Mouse (Mus musculus) heart, adult 2 months (tissue): ENCODE measurements around the gene Kcna1. TPM values are rescaled to one million over a fixed set of nuclear protein-coding genes. Genes with fewer than 3 reads are reported as not detected.

Experiments used
- DNase-seq, 2 experiments: peaks; one replicate each; pipeline ENCODE4 v3.0.0; 2021
- H3K27ac ChIP-seq: fragments of 200-600 bp; 2 replicates; pipeline ENCODE4 v1.8.1; 2022
- H3K27me3 ChIP-seq: fragments of 200-500 bp; 2 replicates; pipeline ENCODE4 v1.6.1; 2012; ENCODE audit warnings: mild to moderate bottlenecking, low read length, inconsistent platforms, mixed read lengths; ENCODE audit not compliant: control insufficient read depth, insufficient read depth
- H3K36me3 ChIP-seq: fragments of 200-500 bp; 2 replicates; pipeline ENCODE4 v1.6.1; 2012; ENCODE audit warnings: low read length, inconsistent platforms; ENCODE audit not compliant: control insufficient read depth, insufficient read depth
- H3K4me1 ChIP-seq: fragments of 200-500 bp; 2 replicates; pipeline ENCODE4 v1.6.1; 2011; ENCODE audit warnings: low read length; ENCODE audit not compliant: control insufficient read depth, insufficient read depth
- H3K4me3 ChIP-seq: fragments of 200-600 bp; 2 replicates; pipeline ENCODE4 v1.8.1; 2022
- H3K79me2 ChIP-seq: fragments of 200-500 bp; replicated peaks from 2 replicates; pipeline ENCODE4 v1.6.1; 2012; ENCODE audit warnings: mild to moderate bottlenecking, inconsistent platforms, low read length, moderate library complexity, mixed read lengths; ENCODE audit not compliant: control insufficient read depth, insufficient read depth
- H3K9ac ChIP-seq: fragments of 200-500 bp; 2 replicates; pipeline ENCODE4 v1.6.1; 2012; ENCODE audit warnings: low read depth, mild to moderate bottlenecking, control low read depth, inconsistent platforms, low read length, mixed read lengths
- CTCF ChIP-seq: fragments of 200-600 bp; IDR thresholded peaks from 2 replicates; pipeline ENCODE4 v1.8.1; 2022; ENCODE audit warnings: antibody characterized with exemption, mild to moderate bottlenecking, moderate library complexity
- EP300 ChIP-seq: fragments of 200-500 bp; IDR thresholded peaks from 2 replicates; pipeline ENCODE4 v1.6.1; 2011; ENCODE audit warnings: low read depth, low read length, control low read depth; ENCODE audit not compliant: insufficient read depth
- POLR2A ChIP-seq: fragments of 200-500 bp; IDR thresholded peaks from 2 replicates; pipeline ENCODE4 v1.6.1; 2011; ENCODE audit warnings: mild to moderate bottlenecking, low read depth, low read length, control low read depth; ENCODE audit not compliant: insufficient read depth
- WGBS: fragments of 180-500 bp; shearing (Covaris S2); methylation state at CpG from one replicate; pipeline ENCODE4 v1.1.7; 2018; 5-methylcytosine and 5-hydroxymethylcytosine counted together
- intact Hi-C: fragments of 180-260 bp; cut with DNase I; formaldehyde crosslinking; loops from one replicate; pipeline ENCODE4 v1.15.1; 2025
- polyA plus RNA-seq: library from polyadenylated mRNA; depleted of rRNA; stranded (reverse); fragments of >200 nt; gene quantifications from 2 replicates; pipeline ENCODE4 v1.2.3, GENCODE M21; 2012
- total RNA-seq, 2 experiments: library from RNA; stranded (reverse); gene quantifications; 2 replicates each; pipeline ENCODE4 v1.2.3; 2021

Gene Kcna1
- total and polyA plus RNA-seq, 3 experiments, result 1.8 to 2.9 (median 2.6) TPM

DNA sequence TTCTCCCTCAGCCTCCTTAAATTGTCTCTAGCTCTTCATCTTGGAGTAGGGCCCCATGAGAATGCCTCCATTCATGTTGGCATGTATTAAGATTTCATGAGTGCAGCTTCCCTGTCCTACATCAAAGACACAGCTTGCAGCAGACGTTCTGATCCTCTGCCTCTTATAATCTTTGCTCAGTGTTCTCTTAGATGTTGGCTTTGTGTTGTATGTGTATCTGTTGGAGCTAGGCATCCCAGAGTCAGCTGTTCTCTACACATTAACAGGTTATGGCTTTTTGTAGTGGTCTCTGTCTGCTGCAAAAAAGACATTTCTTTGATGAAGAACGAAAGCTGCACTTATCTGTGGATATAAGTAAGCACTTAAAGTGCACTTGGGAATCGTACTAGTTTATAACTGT, 18.4 kb upstream of the Kcna1 start:
- H3K79me2 ChIP-seq, result no peaks in the 10 kb centered on the region
- H3K36me3 ChIP-seq, result no peaks in the 10 kb centered on the region
- no peak for DNase-seq
- intact Hi-C loops, result no loop called here
- no peaks in the 10 kb centered on the region; the same call in 1 of the 2 replicates for H3K4me1 ChIP-seq
- H3K27me3 ChIP-seq, result no peaks in the 10 kb centered on the region
- WGBS, result 71% methylated on average over 3 of the region's 3 CpGs
- no peak overlapping the region for H3K9ac ChIP-seq
- TF ChIP-seq POLR2A (no peak), EP300 (no peak), CTCF (no peak)
- H3K27ac ChIP-seq, result no peak overlapping the region
- no peak overlapping the region for H3K4me3 ChIP-seq

DNA sequence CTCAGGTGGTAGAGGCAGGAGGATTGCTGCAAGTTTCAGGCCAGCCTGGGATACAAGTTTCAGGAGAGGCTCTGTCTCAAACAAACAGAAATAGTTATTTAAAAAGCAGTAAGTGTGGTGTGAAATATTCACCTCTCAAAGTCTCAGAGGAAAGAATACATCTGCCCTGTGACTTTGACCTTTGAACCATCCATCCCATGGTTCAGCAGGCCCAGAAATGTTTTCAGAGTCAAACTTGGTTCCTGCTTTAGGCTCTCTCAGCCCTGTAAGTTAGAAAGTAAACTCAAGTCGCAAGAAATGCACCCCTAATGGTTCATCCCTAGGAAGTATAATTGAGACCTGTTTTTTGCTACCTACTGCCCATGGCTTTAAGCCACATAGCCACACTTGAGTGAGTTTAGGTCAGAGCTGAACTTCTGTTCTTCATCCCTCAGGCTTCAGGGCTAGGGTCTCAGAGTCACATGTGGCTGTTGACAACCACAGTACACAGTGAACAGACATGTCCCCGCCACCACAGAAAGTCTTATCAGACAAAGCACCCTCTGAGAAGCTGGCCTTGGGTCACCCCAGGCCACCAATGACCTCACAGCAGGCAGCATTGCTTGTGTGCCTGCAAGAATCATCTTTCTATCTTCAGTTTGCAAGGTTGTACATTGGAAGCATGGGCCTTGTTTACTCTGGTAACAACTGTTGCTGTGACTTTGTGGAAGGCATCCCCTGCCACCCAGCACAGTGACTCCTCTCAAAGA, 11.6 kb upstream of the Kcna1 start:
- H3K4me3 ChIP-seq, result no peak overlapping the region
- WGBS, result 41% methylated on average over 2 of the region's 2 CpGs
- H3K27ac ChIP-seq, result no peak overlapping the region
- DNase-seq, result no peak
- H3K79me2 ChIP-seq, result no peaks in the 10 kb centered on the region
- no peaks in the 10 kb centered on the region for H3K4me1 ChIP-seq
- TF ChIP-seq POLR2A (no peak), EP300 (no peak), CTCF (no peak)
- intact Hi-C loops, result no loop called here
- no peaks in the 10 kb centered on the region for H3K36me3 ChIP-seq
- no peaks in the 10 kb centered on the region for H3K27me3 ChIP-seq
- no peak overlapping the region for H3K9ac ChIP-seq

DNA sequence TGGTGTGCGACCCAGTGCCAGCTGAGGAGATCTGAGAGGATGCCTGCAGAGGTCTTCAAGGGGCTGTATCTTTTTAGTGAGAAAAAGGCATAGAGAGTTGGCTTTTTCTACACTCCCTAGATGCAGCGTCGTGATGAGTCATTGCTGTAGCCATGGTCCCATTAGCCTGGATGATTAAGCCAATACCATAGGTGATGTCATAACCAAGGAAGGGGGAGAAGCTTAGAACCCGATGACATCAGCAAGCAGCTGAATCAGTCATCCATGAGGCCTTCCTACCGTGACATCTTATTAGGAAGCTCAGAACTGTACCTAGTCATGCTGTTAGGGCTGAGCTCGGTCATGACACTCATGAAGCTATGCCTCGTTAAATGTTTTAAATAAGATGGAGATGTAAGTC, 7.4 kb upstream of the Kcna1 start:
- Histone ChIP-seq H3K79me2 (no peaks in the 10 kb centered on the region), H3K4me3 (no peak overlapping the region), H3K27me3 (no peaks in the 10 kb centered on the region; the same call in 1 of the 2 replicates), H3K9ac (no peak overlapping the region), H3K36me3 (no peaks in the 10 kb centered on the region), H3K27ac (no peak overlapping the region), H3K4me1 (no peaks in the 10 kb centered on the region)
- WGBS, result 86% methylated on average over 7 of the region's 7 CpGs
- intact Hi-C loops, result no loop called here
- no peak for DNase-seq
- TF ChIP-seq CTCF, result no peak
- no peak for TF ChIP-seq POLR2A
- TF ChIP-seq EP300, result no peak

DNA sequence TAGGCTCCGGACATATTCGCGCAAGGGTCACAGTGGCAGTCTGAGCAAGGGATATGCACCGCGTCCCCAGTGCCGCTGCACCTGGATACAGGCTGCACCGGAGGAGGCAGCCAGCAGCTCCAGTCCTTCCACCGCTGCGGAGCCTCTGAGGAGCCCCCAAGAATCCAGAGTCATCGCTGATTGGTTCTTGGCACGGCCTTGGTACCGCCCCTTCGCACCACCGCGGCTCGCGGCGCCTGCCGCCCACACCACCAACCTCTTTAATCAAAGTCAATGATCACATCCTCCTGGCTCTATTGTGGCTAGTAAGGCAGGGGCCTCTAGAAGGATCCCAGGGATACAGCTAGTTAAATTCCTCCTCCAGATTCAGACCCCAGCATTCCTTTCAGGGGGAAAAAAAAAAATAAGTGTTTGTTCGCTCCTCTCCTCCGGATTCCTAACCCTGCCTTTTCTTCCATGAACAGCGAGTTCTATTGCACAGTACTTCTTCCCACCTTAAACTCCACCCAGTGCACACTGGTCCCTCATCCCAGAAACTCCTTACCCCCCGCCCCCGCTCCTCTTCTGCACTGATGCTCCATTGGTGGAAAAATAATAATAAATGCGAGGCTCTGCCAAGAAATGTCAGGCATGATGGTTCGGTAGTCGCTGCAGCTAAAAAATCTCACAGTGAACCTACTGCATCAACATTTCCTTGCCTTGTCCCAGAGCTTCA, 383 bp downstream of the Kcna1 start:
- no peak for DNase-seq
- Histone ChIP-seq H3K79me2 (no peaks in the 10 kb centered on the region), H3K36me3 (no peaks in the 10 kb centered on the region), H3K4me1 (peaks cover 2% of the 10 kb centered on the region; the same call in 1 of the 2 replicates), H3K4me3 (no peak overlapping the region), H3K27ac (no peak overlapping the region), H3K27me3 (peaks cover 22% of the 10 kb centered on the region), H3K9ac (no peak overlapping the region)
- no peak for TF ChIP-seq POLR2A
- no peak for TF ChIP-seq EP300
- TF ChIP-seq CTCF, result no peak
- intact Hi-C loops, result no loop called here
- WGBS, result 3% methylated on average over 27 of the region's 27 CpGs

DNA sequence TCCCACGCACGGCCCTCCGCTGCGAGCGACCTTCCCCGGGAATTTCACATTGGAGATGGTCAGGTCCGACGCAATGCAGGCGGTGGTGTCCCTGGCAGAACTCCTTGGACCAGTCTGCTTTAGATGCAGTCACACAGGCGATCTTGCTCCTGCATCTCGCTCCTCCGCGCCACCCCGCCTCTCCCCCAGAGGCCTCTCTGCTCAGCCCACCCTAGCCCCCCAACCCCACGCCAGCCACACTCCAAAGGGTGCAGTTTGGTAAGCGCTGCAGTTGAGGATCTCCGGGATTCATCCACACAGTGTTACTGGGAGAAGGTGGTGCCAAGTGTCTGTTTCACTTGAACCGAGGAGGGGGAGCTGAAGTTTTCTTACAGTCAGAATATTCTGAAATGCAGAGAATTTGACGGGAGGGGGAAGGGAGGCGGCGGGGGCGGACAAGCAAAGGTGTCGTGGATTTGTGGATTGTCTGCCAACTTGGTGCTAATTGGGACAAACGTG, 1.1 kb downstream of the Kcna1 start:
- no peak for DNase-seq
- H3K9ac ChIP-seq, result no peak overlapping the region
- peaks cover 22% of the 10 kb centered on the region for H3K27me3 ChIP-seq
- no peak overlapping the region for H3K27ac ChIP-seq
- H3K79me2 ChIP-seq, result no peaks in the 10 kb centered on the region
- TF ChIP-seq EP300 (no peak), POLR2A (no peak), CTCF (no peak)
- intact Hi-C loops, result no loop called here
- no peak overlapping the region for H3K4me3 ChIP-seq
- no peaks in the 10 kb centered on the region for H3K36me3 ChIP-seq
- 2% methylated on average over 24 of the region's 24 CpGs for WGBS
- peaks cover 2% of the 10 kb centered on the region; the same call in 1 of the 2 replicates for H3K4me1 ChIP-seq
